Mouse (Mus musculus) cerebellum, postnatal 14 days (tissue): ENCODE results near the gene Npm1.

Source experiments
- DNase-seq, 2 experiments: peaks; one replicate each; pipeline ENCODE4 v3.0.0; 2021; ENCODE audit warnings: mixed read lengths in 2 of 2

Npm1 gene

GRCm38 (mm10) chr11:33162998-33163506 lies at the start of gene Npm1:
Gene Npm1, minus strand, starts transcription at chr11:33163206.
- peak; percentile 100 for DNase-seq

GRCm38 (mm10) chr11:33207411-33207810 lies 44.4 kb upstream of the Npm1 start:
- peak in 1 of 2 experiments; percentile 44 for DNase-seq

GRCm38 (mm10) chr11:33204966-33205365 lies 42.0 kb upstream of the Npm1 start:
- DNase-seq, result peak in 1 of 2 experiments; percentile 44

- DNase-seq, result peak in 1 of 2 experiments; percentile 44
Observed at GRCm38 (mm10) chr11:33204329-33204705, 41.3 kb upstream of the Npm1 start.

GRCm38 (mm10) chr11:33203383-33204328 lies 40.6 kb upstream of the Npm1 start, which contains the start of gene Tlx3:
Gene Tlx3, minus strand, starts transcription at chr11:33203589.
- DNase-seq, result peak; percentile 90

GRCm38 (mm10) chr11:33202972-33203371 lies 40.0 kb upstream of the Npm1 start:
- peak; percentile 56 to 63 for DNase-seq

- peak; percentile 77 to 81 for DNase-seq
Observed at GRCm38 (mm10) chr11:33202296-33202695, 39.3 kb upstream of the Npm1 start.

- DNase-seq, result peak in 1 of 2 experiments; percentile 64
Observed at GRCm38 (mm10) chr11:33201626-33202010, 38.6 kb upstream of the Npm1 start.

GRCm38 (mm10) chr11:33200764-33201625 lies 38.0 kb upstream of the Npm1 start:
- DNase-seq, result peak; percentile 62 to 69

- peak; percentile 62 to 68 for DNase-seq
Observed at GRCm38 (mm10) chr11:33199906-33200763, 37.1 kb upstream of the Npm1 start.

- DNase-seq, result peak; percentile 43 to 47
Observed at GRCm38 (mm10) chr11:33199117-33199514, 36.1 kb upstream of the Npm1 start.

GRCm38 (mm10) chr11:33198351-33199116 lies 35.5 kb upstream of the Npm1 start:
- peak; percentile 17 to 34 for DNase-seq

GRCm38 (mm10) chr11:33197673-33198072 lies 34.7 kb upstream of the Npm1 start:
- DNase-seq, result peak; percentile 63 to 69

GRCm38 (mm10) chr11:33197133-33197514 lies 34.1 kb upstream of the Npm1 start:
- peak; percentile 28 to 41 for DNase-seq

GRCm38 (mm10) chr11:33196447-33197132 lies 33.6 kb upstream of the Npm1 start:
- peak; percentile 38 to 54 for DNase-seq

GRCm38 (mm10) chr11:33195531-33196446 lies 32.8 kb upstream of the Npm1 start:
- DNase-seq, result peak in 1 of 2 experiments; percentile 22

GRCm38 (mm10) chr11:33195061-33195460 lies 32.1 kb upstream of the Npm1 start:
- DNase-seq, result no peak

GRCm38 (mm10) chr11:33193695-33194094 lies 30.7 kb upstream of the Npm1 start:
- no peak for DNase-seq

GRCm38 (mm10) chr11:33181804-33182203 lies 18.8 kb upstream of the Npm1 start:
- DNase-seq, result no peak
